Mouse (Mus musculus) gastrocnemius, adult 18-20 months (tissue): Measurements from ENCODE around the gene Tmem50a. TPM values are rescaled to one million over a fixed set of nuclear protein-coding genes. Genes with fewer than 3 reads are reported as not detected.
"Not testable (repeated sequence)": the region's sequence is repeated elsewhere in the genome, so short reads cannot be mapped to it uniquely, and the experiment has no call there.

Experiments
- DNase-seq: peaks from one replicate; pipeline ENCODE4 v3.0.0; 2021; ENCODE audit warnings: low spot score
- total RNA-seq, 2 experiments: library from RNA; stranded (reverse); gene quantifications; 2 replicates each; pipeline ENCODE4 v1.2.3; 2021

Tmem50a gene
- total RNA-seq, 2 experiments from 2014 or later, result 29.9 to 31.9 TPM

DNA sequence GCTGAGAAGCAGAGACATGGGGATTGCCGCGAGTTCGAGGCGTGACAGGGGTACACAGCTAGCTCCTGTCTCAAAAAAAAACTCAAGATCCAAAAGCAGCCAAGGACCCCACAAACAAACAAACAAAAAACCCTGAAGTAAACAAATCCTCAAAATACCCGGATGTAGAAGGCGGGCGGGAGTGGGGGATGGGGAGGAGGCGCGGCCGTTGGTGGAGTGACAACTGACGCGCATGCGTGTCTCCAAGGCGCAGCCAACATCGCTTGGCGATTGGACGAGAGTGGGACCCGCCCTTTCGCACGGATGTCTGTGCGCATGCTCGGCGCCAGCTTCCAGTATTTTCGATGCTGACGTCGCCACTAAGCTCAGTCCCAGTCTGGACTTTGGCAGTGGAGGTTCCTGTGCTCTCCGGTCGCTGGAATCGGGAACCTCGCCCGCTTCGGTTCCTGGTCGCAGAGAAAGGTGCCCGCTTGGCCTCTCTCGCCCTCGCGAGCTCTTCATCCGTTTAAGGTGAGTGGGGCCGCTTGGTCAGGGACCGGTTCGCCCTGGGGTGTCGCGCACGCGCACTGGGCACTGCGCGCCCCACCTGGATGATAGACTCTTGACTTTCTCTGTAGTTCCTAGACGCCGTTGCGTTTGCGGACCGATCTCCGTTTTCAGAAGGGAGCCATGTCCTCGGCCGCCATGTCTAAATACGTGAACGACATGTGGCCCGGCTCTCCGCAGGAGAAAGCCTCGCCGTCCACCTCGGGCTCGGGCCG, 8.6 kb upstream of the Tmem50a start, which contains the start of gene Rsrp1:
Rsrp1 (plus strand) TSS at position 335 of the 761 bp plus-strand sequence.
- peak; percentile 98 for DNase-seq

DNA sequence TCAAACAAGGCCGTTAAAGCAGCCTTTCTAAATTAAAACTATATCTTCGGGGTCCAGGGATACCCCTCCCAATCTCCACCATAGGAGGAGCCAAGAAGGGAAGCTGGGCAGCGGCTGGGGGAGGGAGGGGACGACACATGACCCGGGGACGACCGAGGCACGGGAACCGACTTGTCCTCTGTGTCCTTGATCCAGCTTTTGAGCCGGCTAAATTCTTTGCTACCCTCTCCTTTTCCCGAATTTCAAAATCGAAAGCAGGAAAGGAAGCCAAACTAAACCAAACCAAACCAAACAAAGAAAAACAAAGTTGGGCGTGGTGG, 8.1 kb upstream of the Tmem50a start:
- peak; percentile 83 for DNase-seq

DNA sequence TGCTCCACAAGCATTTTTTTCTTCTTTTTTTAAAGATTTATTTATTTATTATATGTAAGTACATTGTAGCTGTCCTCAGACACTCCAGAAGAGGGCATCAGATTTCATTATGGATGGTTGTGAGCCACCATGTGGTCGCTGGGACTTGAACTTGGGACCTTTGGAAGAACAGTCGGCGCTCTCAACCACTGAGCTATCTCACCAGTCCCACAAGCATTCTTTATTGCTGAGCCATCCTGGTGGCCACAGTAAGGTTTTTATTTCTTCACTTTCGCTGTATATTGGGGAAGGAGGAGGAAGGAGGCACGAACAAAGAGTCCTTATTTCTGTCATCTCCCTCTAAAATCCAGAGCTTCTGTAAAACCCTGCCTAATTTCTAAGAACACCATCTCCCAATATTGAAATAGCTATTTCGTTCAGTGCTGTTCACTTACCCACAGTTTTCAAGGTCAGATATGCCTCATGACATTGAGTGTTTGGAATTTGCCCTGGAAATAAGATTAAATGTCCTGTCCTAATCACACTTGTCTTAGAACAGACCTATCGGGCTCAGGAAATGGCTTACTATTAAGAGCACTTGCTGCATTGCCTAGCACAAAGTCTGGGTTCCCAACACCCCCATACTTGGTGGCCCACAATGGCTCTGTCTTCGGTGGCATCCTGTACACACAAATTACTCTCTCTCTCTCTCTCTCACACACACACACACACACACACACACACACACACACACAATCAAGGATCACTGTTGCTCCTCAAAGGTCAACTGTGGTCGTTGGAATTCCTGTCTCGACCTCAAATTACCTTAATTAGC, 7.5 kb upstream of the Tmem50a start:
- DNase-seq, result no peak

DNA sequence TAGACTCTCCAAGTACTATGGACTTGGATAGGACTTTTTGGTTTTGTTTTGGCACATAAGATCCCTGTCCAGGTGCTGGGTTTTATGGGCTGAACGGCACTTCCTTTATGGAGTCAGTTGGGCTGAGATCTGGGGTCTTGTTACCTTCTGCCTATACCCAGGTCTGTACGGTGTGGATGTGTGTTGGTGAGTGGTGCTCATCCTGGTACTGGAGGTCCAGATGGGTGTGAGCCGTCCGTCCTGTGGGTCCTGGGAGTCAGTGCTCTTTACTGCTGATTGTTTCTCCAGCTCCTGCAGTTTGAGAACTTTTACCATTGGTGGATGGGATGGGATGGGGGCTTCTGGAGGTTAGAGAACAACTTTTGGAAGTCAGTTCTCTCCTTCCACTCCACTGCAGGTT, 6.9 kb upstream of the Tmem50a start:
- no peak for DNase-seq

DNA sequence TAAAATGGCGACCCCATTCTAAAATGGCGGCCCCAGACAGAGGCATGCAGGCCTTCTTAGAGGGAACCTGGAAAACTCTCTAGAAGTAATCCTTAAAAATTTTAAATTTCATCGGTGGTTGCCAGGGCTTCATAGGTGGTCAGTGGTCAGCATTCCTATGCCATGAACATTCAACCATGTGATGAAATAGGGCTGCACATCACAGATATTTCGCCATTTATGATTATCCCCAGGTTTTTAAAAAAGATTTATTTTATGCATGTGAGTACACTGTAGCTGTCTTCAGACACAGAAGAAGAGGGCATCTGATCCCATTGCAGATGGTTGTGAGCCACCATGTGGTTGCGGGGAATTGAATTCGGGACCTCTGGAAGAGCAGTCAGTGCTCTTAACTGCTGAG, 5.8 kb upstream of the Tmem50a start:
- DNase-seq, result no peak

DNA sequence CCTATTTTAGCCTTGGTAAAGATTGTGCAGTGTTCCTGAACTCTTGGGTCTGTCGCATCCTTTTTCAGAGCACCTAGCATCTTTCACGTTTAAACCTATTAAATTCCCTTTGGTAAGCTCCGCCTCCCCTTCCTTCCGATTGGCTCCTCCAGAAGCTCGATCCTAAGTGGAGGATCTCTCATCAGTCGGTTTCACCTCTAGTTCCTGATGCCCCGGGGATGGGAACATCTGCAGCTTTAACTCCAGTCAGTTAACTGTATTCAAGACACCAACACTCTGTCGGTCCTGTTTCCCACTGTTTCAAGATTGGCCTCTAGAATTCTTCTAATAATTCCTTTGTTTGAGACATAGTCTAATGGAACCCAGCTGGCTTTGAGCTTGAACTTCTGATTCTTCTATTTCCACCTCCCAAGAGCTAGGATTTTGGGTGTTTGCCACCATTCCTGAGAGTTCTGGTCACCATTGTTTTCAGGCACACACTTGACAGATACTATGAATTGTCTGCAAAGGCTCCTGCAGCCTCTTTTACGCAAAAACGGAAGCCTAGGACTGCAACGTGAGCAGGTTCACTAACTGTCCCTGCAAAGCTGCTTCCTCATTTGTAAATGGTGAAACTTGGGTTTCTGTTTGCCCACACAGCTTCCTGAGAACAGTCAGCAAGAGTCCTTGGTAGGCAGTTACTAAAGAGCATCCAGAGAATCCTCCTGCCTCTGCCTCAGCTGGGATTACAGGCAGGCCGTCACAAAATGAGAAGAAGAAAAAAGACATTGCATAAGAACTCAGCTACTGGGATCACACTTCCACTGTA, 5.1 kb upstream of the Tmem50a start:
- DNase-seq, result no peak

DNA sequence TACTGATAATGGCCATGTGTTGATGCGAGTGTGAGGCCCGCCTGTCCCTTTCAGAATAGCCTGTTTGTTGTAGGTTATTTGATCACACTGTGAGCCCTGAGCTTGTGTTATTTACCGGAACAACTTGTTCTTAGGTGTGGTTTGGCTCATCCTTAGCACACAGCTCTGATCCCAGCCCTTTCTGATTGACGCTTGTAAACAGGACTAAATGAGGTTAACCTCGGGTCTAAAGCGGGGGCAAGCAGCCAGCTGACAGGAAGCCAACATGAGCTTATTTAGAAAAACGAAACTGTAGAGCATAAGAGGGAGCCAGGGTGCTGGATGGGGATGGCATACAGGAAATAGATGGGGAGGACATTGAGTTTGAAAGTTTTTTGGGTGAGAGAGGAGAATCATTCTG, 3.6 kb upstream of the Tmem50a start:
- peak; percentile 86 for DNase-seq

DNA sequence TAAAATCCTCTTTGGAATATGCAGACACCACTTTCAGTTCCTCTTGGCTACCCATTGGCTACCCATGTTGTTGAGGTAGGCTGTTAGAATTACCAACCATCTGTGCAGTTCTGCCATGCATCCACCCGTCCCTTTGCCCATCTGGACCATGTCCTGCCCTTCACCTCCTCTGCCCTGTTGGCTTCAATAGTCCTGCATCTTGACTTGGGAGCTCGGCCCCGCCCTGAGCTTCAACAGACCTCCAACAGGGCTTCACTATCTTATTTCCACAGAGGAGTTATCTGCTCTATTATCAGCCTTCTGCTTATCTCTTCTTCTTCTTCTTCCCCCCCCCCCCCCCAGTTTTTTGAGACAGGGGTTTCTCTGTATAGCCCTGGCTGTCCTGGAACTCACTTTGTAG, 2.4 kb upstream of the Tmem50a start:
- no peak for DNase-seq

DNA sequence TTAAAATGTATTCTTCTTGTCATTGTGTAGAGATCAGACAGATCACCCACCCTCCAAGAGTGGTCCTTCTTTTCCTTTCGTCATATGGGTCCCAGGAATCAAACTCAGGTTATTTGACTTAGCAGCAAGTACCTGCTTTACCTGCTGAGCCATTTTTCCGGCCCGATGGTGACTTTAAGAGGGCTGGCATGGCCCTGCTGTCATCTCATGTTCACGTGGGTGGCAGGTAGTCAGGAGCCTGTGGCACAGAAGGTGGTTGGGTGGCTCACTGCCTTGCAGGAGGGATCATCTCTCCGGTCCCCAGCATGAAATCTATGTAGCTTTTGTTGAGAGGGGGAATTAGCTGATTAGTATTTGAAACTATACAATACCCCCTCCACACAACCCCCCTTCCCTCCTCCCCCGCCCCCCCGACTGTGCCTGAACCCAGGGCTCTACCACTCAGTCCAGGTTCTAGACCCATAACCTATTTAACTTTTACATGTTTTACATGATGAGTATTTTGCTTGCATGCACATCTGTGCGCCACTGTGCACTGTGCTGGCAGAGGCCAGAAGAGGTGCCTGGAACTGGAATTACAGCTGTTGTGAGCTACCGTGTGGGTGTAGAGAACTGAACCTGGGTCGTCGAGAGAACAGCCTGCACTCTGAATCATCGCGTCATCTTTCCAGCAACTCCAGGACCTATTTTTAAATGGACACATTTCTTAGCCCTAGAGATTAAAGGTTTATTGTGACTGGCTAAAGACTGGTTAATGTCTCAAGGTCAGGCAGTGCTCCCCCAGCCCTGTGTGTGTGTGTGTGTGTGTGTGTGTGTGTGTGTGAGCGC, 613 bp upstream of the Tmem50a start:
- peak; percentile 38 for DNase-seq

DNA sequence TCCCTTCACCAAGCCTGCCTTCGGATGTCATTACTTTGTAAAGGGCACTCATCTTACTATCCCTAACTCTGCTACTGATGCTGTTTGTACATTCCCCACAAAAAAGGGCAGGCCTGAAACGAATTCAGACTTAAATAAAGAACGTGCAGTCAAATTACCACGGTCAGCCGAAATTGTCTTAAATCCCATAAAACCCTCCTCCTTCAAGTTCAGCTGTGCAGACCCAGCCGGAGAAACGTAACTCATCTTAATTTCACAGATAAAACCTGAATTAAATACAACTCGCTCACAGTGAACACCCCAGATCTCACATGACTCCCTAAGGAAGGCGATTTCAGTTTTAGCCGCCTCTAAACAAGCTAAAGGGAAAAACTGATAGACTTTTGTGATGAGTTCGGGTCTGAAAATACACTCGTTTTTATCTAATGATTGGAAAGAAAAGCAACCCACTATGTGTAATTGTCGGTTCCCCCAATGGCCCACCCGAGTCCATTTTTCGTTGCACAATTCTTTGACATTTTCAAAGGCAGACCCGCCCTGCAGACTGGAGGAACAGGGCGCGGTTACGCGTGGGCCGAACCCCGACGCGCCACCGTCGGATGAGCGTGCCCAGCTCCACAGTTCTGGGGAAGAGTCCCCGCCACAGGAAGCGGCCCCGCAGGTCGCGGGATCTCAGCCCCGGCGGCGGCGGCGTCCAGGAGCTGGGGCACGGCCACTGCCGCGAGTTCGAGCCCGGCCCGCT, 531 bp downstream of the Tmem50a start:
- no peak for DNase-seq

DNA sequence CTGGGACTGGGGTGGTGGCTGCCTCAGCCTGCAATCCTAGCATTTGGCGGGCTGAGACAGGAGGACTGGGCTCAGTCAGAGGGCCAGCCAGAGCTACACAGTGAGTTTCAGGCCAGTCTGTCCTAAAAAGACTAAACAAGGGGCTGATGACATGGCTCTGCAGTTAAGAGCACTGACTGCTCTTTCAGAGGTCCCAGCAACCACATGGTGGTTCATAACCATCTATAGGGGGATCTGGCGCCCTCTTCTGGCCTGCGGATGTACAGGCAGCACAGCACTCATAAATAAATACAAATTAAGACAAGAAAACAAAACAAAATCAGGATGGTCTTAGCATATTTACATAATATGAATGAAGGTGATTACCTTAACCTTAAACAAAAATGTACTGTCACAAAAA, 1.4 kb downstream of the Tmem50a start:
- peak; percentile 71 for DNase-seq

DNA sequence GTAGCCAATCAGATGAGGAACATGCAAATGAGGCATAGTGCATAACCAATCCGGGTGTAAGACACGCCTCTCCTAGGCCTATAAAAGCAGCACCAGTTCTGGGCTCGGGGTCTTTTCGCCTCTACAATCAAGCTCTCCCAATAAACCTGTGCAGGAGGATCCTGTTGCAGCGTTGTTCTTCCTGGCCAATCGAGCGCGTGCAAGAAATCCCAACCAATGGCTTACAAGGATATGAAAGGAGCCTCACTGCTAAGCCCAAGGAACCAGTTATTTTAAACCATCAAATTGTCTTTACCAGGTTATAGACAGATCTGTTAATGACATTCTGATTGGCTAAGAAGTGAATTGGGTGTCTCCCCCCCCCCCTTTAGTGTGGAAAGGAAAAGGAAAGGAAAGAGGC, 3.4 kb downstream of the Tmem50a start:
- DNase-seq, result not testable (repeated sequence)

DNA sequence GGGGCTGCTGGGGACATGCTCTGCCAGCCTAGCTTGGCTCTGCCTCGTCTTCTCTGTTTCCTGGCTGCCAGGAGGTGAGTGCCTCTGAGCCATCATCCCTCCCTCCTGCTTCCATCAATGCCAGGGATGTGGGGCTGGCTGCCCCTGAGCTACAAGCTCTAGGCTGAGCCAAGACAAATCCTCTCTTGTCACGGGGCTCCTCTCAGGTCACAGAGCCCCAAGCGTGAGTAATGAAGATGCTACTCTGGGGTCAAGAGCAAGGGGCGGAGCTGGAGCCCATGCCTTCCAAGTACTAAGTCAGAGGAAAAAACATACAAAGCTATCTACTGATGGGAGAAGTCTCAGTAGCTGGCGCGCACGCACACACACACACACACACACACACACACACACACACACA, 11.8 kb downstream of the Tmem50a start:
- DNase-seq, result no peak

DNA sequence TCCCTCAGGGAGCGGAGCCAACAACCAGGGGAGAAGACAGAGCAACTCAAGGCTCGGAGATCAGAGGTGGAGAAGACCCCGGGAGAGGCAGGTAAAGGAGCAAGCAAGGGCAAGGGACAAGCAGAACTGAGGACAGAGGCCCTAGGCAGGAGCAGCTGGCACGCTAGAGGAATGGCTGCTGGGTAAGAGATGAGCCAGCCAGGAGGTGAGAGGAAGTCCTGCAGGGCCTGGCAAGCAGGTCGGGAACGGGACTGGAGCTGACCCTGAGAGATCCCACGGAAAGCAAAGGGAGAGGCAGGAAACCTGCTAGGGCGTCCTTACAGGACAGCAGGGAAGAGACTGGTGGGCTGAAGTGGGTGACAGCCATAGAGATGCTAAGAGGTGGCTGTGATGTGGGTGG, 13.7 kb downstream of the Tmem50a start:
- DNase-seq, result no peak

DNA sequence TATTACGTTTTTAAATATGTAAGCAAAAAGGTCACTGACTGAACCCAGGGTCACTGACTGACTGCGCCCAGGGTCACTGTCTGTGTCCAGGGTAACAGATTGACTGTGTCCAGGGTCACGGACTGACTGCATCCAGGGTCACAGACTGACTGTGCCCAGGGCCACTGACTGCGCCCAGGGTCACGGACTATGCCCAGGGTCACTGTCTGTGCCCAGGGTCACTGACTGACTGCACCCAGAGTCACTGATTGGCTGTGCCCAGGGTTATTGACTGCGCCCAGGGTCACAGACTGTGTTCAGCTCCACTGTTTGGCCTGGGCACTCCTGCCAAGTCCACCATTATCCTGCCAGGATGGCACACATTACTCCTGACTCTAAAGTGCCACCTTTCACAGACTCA, 17.6 kb downstream of the Tmem50a start:
- no peak for DNase-seq

DNA sequence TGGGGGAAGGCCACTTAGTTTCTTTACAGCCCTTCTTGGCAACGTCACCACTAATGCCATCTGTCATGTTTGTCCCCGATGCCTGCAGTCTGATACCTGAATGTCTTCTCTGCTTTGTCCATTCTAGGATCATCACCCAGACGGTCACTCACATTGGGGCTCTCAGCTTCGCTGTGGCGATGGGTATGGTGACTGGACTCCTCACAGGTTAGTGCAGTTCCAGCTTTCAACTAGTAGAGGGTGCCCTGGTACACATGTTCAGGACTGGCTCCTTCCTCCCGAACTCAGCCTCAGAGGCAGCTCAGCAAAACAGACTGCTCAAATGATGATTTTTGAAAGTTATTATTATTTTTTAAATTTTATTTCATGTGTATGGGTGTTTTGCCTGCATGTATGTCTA, 22.7 kb downstream of the Tmem50a start:
- DNase-seq, result peak; percentile 65

DNA sequence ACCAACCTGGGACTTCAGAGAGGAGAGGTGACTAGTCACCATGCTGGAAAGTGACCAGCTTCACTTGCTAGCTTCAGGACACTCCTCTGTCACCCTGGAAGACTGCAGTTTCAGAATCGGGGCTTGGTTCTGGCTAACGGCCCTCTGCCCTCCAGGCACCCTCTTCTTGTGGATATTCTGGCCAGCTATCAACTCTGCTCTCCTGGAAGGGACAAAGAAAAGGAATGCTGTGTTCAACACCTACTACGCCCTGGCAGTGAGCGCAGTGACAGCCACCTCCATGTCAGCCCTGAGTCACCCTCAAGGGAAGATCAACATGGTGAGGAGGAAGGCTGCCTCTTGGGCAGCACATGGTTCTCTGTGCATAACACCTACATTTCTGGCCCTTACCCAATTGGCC, 30.5 kb downstream of the Tmem50a start:
- no peak for DNase-seq

DNA sequence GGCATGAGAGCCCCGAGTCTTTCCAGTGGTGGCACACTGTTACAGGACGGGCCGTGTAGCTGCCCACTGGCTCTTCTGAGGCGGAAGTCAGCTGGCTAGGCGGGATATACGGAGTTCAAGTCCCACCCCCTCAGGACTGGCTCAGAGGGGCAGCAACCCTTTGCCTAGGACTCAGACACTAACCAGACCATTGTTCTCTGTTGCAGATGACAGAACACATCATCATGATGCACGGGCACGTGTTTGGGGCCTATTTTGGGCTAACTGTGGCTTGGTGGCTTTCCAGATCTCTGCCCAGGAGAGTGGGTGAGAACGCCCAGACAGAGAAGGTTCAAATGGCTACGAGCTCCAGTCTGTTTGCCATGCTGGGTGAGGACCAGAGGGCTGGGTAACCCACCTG, 31.0 kb downstream of the Tmem50a start:
- no peak for DNase-seq

DNA sequence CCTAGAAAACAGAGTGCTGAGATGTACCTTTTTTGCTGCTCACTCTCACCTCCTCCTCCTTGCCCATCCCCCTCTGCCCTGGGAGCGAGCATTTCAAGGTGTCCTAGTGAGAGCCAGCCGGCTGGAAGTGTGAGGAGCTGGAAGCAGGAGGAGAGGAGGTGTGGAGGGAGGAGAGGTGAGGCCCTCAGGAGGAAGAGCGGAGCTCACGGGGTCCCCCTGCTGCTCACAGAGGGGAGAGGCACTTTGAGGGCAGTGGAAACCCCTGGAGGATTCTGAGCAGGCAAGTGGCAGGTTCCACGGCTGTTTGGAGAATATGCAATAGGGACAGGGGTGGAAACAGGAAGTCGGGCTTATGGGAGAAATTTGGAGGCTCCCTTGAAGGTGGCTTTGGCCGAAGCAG, 31.6 kb downstream of the Tmem50a start:
- peak; percentile 31 for DNase-seq

DNA sequence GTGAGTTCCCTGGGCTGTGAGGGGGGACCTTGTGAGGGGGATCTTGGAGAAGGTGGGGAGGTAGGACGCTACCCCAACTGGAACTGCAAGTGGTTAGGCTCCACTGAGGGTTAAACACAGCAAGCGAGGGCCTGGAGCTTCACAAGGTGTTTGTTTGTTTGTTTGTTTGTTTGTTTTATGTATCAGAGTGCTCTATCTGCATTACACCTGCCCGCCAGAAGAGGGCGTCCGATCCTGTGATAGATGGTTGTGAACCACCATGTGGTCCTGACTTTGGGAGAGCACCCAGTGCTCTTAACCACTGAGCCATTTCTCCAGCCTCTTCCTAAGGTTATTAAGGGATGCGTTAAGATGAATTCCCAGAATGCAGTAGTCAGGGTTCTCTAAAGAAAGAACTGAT, 34.8 kb downstream of the Tmem50a start:
- DNase-seq, result no peak
